Mouse (Mus musculus): ENCODE data around the gene Erich3.

GRCm38 (mm10) chr3:154800454-154800853 lies 136.8 kb downstream of the Erich3 start:
- TF ChIP-seq POLR2A (IDR thresholded peaks at IDR 0.05; ENCODE audit: extremely low read depth, insufficient read depth, low read length) (no peak), CTCF (IDR thresholded peaks at IDR 0.05; ENCODE audit: extremely low read depth, insufficient read depth, low read length) (no peak)
